Mouse (Mus musculus): ENCODE measurements around the gene Rhbdl3. TPM values are rescaled to one million over a fixed set of nuclear protein-coding genes. Genes with fewer than 3 reads are reported as not detected.

Gene Rhbdl3
- total and polyA plus RNA-seq, 3 experiments = 0.46 to 1.4 (median 0.70) TPM

GRCm38 (mm10) chr11:80354832-80355231, 54.1 kb downstream of the Rhbdl3 start:
- peaks cover 6 to 22% of the 10 kb centered on the region in 2 experiments for H3K4me1 ChIP-seq (ENCODE audit: control insufficient read depth in 1 of 2, insufficient read depth in 2 of 2)
- H3K36me3 ChIP-seq (replicated peaks in 1 of 2; ENCODE audit: control insufficient read depth in 1 of 2, insufficient read depth in 1 of 2, low read length in 1 of 2) = peaks cover 0 to 24% of the 10 kb centered on the region in 2 experiments
- H3K27me3 ChIP-seq (replicated peaks) = no peaks in the 10 kb centered on the region
- peak overlapping the region; percentile 31; the same call in 1 of the 2 replicates for H3K4me2 ChIP-seq (ENCODE audit: insufficient read depth, low read depth, poor library complexity, severe bottlenecking)
- no peak overlapping the region for H3K4me3 ChIP-seq (replicated peaks in 1 of 3; ENCODE audit: low read depth in 2 of 3, low read length in 2 of 3, poor library complexity in 1 of 3)
- peak; percentile 88 for DNase-seq (ENCODE audit: extremely low read depth)
- TF ChIP-seq POLR2A (IDR thresholded peaks at IDR 0.05; ENCODE audit: low read depth, low read length) = no peak
- 0 out of 2 replicates have a peak, but pooled peaks have one; percentile 29 for TF ChIP-seq MAZ (IDR thresholded peaks at IDR 0.05; ENCODE audit: low read depth, low read length)
- peak; percentile 74 for TF ChIP-seq EP300 (IDR thresholded peaks at IDR 0.05; ENCODE audit: low read length)
- no peak for TF ChIP-seq ZMIZ1 (IDR thresholded peaks at IDR 0.05; ENCODE audit: low read depth, low read length)
- no peak for TF ChIP-seq CHD1 (IDR thresholded peaks at IDR 0.05; ENCODE audit: low read depth, low read length)
- TF ChIP-seq RAD21 (IDR thresholded peaks at IDR 0.05; ENCODE audit: low read depth, low read length) = peak; percentile 57
- no peak for TF ChIP-seq KAT2A (IDR thresholded peaks at IDR 0.05; ENCODE audit: insufficient replicate concordance, low read length)
- 0 out of 2 replicates have a peak, but pooled peaks have one; percentile 50 for TF ChIP-seq MEF2A (IDR thresholded peaks at IDR 0.05; ENCODE audit: borderline replicate concordance, low read depth, low read length)
- TF ChIP-seq NRF1 (IDR thresholded peaks at IDR 0.05; ENCODE audit: low read depth, low read length) = no peak
- TF ChIP-seq E2F4 (IDR thresholded peaks at IDR 0.05; ENCODE audit: insufficient replicate concordance, low read depth, low read length) = no peak
- TF ChIP-seq MAFK (IDR thresholded peaks at IDR 0.05; ENCODE audit: insufficient replicate concordance, low read length) = no peak
- peak; percentile 60 for TF ChIP-seq MAX (IDR thresholded peaks at IDR 0.05; ENCODE audit: low read length)
- no peak for TF ChIP-seq BHLHE40 (IDR thresholded peaks at IDR 0.05; ENCODE audit: low read depth, low read length)
- 0 out of 2 replicates have a peak, but pooled peaks have one; percentile 2 for TF ChIP-seq ZC3H11A (IDR thresholded peaks at IDR 0.05; ENCODE audit: low read depth, low read length)
- 0 out of 2 replicates have a peak, but pooled peaks have one; percentile 36 for TF ChIP-seq MYC (IDR thresholded peaks at IDR 0.05; ENCODE audit: low read depth, low read length)
- TF ChIP-seq ETS1 (conservative IDR thresholded peaks at IDR 0.05; ENCODE audit: low read depth, low read length) = peak; percentile 47
- peak in 1 of 2 experiments; percentile 72; a peak in 2 of 4 replicates for TF ChIP-seq CTCF (conservative IDR thresholded peaks at IDR 0.05 in 1 of 2, IDR thresholded peaks at IDR 0.05 in 1 of 2; ENCODE audit: low read depth in 2 of 2, low read length in 2 of 2)
- peak; percentile 40; the same call in 1 of the 2 replicates for TF ChIP-seq TCF12 (IDR thresholded peaks at IDR 0.05; ENCODE audit: low read depth, low read length)
- no peak for TF ChIP-seq JUN (IDR thresholded peaks at IDR 0.05; ENCODE audit: insufficient read depth, low read depth, low read length)
- TF ChIP-seq NELFE (IDR thresholded peaks at IDR 0.05; ENCODE audit: low read depth, low read length) = no peak; the same call in 1 of the 2 replicates
- TF ChIP-seq SMC3 (IDR thresholded peaks at IDR 0.05; ENCODE audit: low read depth, low read length) = peak; percentile 48
- no peak for TF ChIP-seq PAX5 (IDR thresholded peaks at IDR 0.05; ENCODE audit: low read length)
- TF ChIP-seq MXI1 (IDR thresholded peaks at IDR 0.05; ENCODE audit: low read depth, low read length) = no peak
- TF ChIP-seq IRF4 (IDR thresholded peaks at IDR 0.05; ENCODE audit: low read depth, low read length) = peak; percentile 85
- no peak for TF ChIP-seq USF1 (IDR thresholded peaks at IDR 0.05; ENCODE audit: low read depth, low read length)
- TF ChIP-seq CHD2 (IDR thresholded peaks at IDR 0.05; ENCODE audit: low read length) = peak; percentile 32; the same call in 1 of the 2 replicates
- TF ChIP-seq TBP (conservative IDR thresholded peaks at IDR 0.05; ENCODE audit: low read depth, low read length) = no peak
- TF ChIP-seq UBTF (IDR thresholded peaks at IDR 0.05; ENCODE audit: low read depth, low read length) = no peak
- no peak for TF ChIP-seq GABPA (IDR thresholded peaks at IDR 0.05; ENCODE audit: insufficient replicate concordance, low read depth, low read length)
- TF ChIP-seq HCFC1 (IDR thresholded peaks at IDR 0.05; ENCODE audit: low read depth, low read length) = peak; percentile 29; the same call in 1 of the 2 replicates
- TF ChIP-seq USF2 (conservative IDR thresholded peaks at IDR 0.05; ENCODE audit: low read depth, low read length) = no peak
- no peak for TF ChIP-seq ZKSCAN1 (IDR thresholded peaks at IDR 0.05; ENCODE audit: borderline replicate concordance, low read depth, low read length)
- no peak for TF ChIP-seq POLR2AphosphoS2 (IDR thresholded peaks at IDR 0.05; ENCODE audit: low read depth, low read length)
- peak; percentile 64; the same call in 1 of the 2 replicates for TF ChIP-seq SIN3A (IDR thresholded peaks at IDR 0.05; ENCODE audit: low read length)
- peak; percentile 73 for TF ChIP-seq ELF1 (IDR thresholded peaks at IDR 0.05; ENCODE audit: low read depth, low read length)
- TF ChIP-seq RCOR1 (conservative IDR thresholded peaks at IDR 0.05; ENCODE audit: low read depth, low read length) = peak; percentile 77
- peak; percentile 52 for TF ChIP-seq JUND (conservative IDR thresholded peaks at IDR 0.05; ENCODE audit: low read depth, low read length)
- no peak for TF ChIP-seq ZNF384 (IDR thresholded peaks at IDR 0.05; ENCODE audit: low read depth, low read length)
- no peaks in the 10 kb centered on the region for H3K9me3 ChIP-seq (replicated peaks; ENCODE audit: low read length)
- no peak overlapping the region for H3K27ac ChIP-seq (ENCODE audit: insufficient read depth, low read depth)
- dilution Hi-C loops (cut with MboI; ENCODE audit: extremely low pct_ligation_motif_present, extremely low pct_unique_long_range_greater_than_20kb, low sequenced_read_pairs) = no loop called here
- in situ Hi-C loops (cut with MboI; ENCODE audit: low pct_ligation_motif_present, low pct_unique_long_range_greater_than_20kb, low sequenced_read_pairs) = no loop called here
- H3K79me2 ChIP-seq (replicated peaks; ENCODE audit: control insufficient read depth, extremely low read depth, insufficient read depth, poor library complexity, severe bottlenecking) = no peaks in the 10 kb centered on the region
- no peak overlapping the region for H3K9ac ChIP-seq (ENCODE audit: insufficient read depth, low read depth)

Data from CH12.LX (cell line).